Mouse (Mus musculus): ENCODE data around the gene Pofut1. TPM values are rescaled to one million over a fixed set of nuclear protein-coding genes. Genes with fewer than 3 reads are reported as not detected.
"Not testable (repeated sequence)": the region's sequence is repeated elsewhere in the genome, so short reads cannot be mapped to it uniquely, and the experiment has no call there.

Gene Pofut1
- polyA plus RNA-seq, 1 experiment from 2014 or later: 10.7 TPM

DNA sequence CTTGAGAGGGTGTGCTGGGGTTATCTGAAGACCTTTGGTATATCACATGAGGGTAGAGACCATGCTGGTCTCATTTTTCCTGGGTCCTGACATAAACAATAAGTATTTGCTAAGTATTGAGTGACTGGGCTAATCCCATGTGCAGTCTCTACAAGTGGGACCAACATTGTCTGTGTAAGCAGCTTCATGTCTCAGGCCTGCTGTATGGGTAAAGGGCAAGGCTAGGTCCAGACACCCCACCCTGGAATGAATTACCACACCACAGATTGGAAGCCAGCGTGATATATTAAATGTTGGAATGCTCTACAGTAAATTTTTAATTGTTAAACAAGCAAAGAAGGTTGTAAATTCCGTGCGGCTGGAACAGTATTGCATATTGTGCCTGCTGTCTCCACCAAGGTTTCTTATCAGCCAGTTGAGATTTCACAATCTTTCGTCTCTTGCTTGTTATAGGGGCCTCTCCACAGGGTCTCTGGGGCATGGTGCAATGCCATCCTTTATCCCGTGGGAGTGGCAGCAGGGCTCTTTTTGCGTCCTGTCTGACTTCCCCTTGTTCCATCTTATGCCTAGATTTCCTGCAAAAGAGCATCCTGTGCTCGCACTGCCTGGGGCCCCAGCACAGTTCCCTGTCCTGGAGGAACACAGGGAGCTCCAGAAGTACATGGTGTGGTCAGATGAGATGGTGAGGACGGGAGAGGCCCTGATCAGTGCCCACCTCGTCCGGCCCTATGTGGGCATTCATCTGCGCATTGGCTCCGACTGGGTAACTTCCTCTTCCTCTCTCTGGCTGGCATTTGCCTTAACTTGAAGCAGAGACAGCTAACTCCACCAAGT is 17.9 kb downstream of the Pofut1 start:
- Histone ChIP-seq H3K36me3 (ENCODE audit: inconsistent target) (peaks cover 13% of the 10 kb centered on the region; the same call in 1 of the 2 replicates), H3K27ac (peak overlapping the region; percentile 43), H3K79me2 (ENCODE audit: inconsistent target) (no peaks in the 10 kb centered on the region), H3K4me3 (ENCODE audit: inconsistent target) (no peak overlapping the region)
- 21% methylated on average over 12 of the region's 12 CpGs for WGBS (ENCODE audit: missing documents)

DNA sequence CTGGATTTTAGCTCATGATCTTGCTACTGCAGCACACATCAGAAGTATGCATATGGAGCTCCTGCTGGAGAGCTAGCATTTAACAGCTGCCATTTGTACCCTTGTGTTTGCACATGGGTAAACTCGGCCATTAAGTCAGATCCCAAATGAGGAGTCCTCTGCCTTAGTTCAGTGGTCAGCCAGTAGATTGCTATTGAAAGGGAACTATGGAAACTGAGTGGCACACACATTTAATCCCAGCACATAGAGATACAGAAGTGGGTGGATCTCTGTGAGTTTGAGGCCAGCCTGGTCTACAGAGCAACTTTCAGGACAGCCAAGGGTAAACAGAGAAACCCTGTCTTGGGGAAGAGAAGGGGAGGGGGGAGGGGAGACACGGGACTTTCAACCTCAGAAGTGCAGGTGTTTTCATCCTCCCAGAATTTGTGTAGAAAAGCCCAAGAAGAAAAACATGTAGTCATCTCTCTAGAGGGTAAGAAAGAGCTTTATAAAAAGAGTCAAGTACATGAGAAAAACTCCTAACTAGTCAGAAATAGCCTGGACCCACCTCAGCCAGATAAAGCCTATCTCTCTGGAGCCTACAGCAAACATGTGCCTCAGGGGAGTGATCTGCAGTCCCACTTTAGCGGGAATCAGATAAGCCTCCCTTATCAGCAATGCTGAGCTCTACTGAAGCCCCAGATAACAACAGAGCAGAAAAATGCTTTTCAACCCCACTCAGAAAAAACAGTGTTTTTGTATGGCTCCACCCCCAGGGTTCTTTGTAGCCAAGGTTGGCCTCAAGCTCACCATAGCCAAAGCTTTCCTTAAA is 18.7 kb downstream of the Pofut1 start:
- no peaks in the 10 kb centered on the region for H3K79me2 ChIP-seq (ENCODE audit: inconsistent target)
- WGBS (ENCODE audit: missing documents): 60% methylated on average over 3 of the region's 3 CpGs
- H3K36me3 ChIP-seq (ENCODE audit: inconsistent target): peaks cover 13% of the 10 kb centered on the region; the same call in 1 of the 2 replicates
- H3K27ac ChIP-seq: peak overlapping the region; percentile 43
- H3K4me3 ChIP-seq (ENCODE audit: inconsistent target): no peak overlapping the region

DNA sequence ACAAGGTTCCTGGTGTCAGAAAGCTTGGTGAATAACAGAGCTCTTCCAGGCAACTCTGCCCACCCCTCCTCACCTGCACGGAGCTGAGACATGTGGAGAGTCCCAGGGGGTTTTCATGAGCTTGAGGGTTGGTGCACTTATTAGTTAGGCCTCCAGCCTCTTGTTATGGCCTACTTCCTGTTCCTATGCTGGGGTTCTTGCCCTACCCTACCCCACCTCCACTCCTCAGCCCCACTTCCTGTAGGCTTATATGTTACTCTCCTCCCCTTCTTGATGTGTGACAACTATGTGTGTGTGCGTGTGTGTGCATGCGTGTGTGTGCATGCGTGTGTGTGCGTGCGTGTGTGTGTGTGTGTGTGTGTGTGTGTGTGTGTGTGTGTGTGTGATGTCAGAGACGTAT is 21.7 kb downstream of the Pofut1 start:
- H3K79me2 ChIP-seq (ENCODE audit: inconsistent target): no peaks in the 10 kb centered on the region
- H3K27ac ChIP-seq: no peak overlapping the region
- WGBS (ENCODE audit: missing documents): 25% methylated on average over 1 of the region's 7 CpGs
- H3K36me3 ChIP-seq (ENCODE audit: inconsistent target): peaks cover 13% of the 10 kb centered on the region; the same call in 1 of the 2 replicates
- no peak overlapping the region for H3K4me3 ChIP-seq (ENCODE audit: inconsistent target)

DNA sequence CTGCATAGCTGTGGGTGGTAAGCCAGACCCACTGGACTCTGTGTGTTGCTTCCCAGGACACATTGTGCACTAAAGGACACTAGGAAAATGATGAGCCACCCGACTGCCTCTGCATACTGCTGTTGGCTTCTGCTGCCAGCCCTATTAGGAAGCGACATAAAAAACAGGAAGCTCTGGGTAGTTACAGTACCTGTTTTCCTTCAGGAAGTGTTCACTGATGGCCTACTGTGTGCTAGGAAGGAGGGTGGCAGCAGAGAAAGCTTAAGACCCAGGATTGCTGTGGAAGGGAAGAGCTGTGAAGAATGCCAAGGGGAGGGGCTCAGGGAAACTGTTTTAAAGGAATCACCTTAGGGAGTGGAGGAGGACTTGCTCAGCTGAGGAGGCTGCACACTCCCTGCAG is 26.0 kb downstream of the Pofut1 start:
- 75% methylated on average over 2 of the region's 2 CpGs for WGBS (ENCODE audit: missing documents)
- Histone ChIP-seq H3K27ac (no peak overlapping the region), H3K4me3 (ENCODE audit: inconsistent target) (no peak overlapping the region), H3K36me3 (ENCODE audit: inconsistent target) (peaks cover 6% of the 10 kb centered on the region; the same call in 1 of the 2 replicates), H3K79me2 (ENCODE audit: inconsistent target) (no peaks in the 10 kb centered on the region)

DNA sequence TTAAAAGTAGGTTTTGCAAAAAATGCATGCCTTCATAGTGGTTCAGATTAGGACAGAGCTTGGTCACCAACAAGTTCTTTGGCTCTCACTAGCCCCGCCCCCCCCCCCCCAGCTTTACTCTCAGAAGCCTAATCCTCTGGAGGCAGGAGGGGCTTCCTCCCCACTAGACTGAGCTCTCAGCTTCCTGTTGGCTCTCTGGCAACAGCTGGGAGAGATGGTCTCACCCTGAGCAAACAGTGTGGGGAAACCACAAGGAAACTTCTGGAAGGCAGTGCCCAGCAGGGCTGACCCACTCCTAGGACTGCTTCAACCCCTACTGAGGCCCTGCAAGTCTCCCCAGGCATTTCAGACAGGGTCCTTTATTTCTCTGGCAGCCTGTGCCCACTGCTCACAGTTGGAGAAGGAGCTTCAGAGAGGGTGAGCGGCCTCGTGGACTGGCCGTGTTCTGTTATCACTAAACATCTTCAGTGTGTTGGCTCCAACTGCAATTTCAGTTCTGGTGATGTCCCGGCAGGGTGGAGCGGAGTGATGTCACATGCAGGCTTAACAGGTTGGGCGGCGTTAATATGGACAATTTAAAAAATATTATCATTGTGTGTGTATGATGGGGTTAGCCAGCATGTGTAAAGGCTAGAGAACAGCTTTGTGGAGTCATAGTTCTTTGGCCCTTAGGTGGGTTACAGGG is 29.0 kb downstream of the Pofut1 start:
- H3K36me3 ChIP-seq (ENCODE audit: inconsistent target); H3K27ac ChIP-seq; H3K79me2 ChIP-seq (ENCODE audit: inconsistent target); H3K4me3 ChIP-seq (ENCODE audit: inconsistent target): not testable (repeated sequence)
- 61% methylated on average over 7 of the region's 8 CpGs for WGBS (ENCODE audit: missing documents)

DNA sequence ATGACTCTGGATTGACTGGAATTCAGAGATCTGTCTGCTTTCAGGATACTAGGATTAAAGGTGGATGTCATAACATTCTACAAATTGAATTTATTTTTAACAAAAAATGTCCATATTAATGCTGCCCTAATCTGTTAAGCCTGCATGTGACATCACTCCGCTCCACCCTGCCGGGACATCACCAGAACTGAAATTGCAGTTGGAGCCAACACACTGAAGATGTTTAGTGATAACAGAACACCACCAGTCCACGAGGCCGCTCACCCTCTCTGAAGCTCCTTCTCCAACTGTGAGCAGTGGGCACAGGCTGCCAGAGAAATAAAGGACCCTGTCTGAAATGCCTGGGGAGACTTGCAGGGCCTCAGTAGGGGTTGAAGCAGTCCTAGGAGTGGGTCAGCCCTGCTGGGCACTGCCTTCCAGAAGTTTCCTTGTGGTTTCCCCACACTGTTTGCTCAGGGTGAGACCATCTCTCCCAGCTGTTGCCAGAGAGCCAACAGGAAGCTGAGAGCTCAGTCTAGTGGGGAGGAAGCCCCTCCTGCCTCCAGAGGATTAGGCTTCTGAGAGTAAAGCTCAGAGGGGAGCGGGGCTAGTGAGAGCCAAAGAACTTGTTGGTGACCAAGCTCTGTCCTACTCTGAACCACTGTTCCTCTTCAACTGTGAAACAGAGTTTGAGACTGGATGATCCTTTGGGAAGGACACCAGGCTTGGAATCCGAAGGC is 33.0 kb downstream of the Pofut1 start:
- not testable (repeated sequence) for H3K36me3 ChIP-seq (ENCODE audit: inconsistent target); H3K79me2 ChIP-seq (ENCODE audit: inconsistent target); H3K27ac ChIP-seq; H3K4me3 ChIP-seq (ENCODE audit: inconsistent target)
- WGBS (ENCODE audit: missing documents): 92% methylated on average over 3 of the region's 6 CpGs

DNA sequence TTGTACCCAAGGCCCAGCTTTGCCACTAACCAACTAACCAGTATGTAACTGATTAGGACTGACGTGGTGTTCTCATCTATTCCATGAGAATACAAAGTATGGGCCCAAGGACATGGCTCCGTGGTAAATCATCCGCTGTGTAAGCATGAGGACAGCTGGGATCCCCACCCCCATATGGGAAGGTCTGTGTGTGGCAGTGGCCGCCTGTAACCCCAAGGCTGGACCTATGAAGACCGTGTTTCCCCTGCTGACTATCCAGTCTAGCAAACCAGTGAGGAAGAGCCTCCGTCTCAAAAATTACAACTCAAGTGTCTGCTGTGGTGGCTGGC is 33.5 kb downstream of the Pofut1 start:
- 86% methylated on average over 6 of the region's 6 CpGs for WGBS (ENCODE audit: missing documents)
- H3K4me3 ChIP-seq (ENCODE audit: inconsistent target): no peak overlapping the region
- no peak overlapping the region for H3K27ac ChIP-seq
- no peaks in the 10 kb centered on the region for H3K79me2 ChIP-seq (ENCODE audit: inconsistent target)
- H3K36me3 ChIP-seq (ENCODE audit: inconsistent target): no peaks in the 10 kb centered on the region

DNA sequence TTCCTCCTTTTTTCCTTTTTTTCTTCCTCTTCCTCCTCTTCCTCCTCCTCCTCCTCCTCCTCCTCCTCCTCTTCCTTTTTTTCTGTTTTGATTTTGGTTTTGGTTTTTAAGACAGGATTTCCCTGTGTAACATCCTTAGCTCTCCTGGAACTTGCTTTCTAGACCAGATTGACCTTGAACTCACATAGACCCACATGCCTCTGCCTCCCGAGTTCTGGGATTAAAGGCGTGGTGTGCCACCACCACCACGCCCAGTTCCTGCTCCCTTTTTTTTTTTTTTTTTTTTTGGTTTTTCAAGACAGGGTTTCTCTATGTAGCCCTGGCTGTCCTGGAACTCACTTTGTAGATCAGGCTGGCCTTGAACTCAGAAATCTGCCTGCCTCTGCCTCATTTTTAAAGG is 34.2 kb downstream of the Pofut1 start:
- H3K79me2 ChIP-seq (ENCODE audit: inconsistent target); H3K36me3 ChIP-seq (ENCODE audit: inconsistent target); H3K27ac ChIP-seq; H3K4me3 ChIP-seq (ENCODE audit: inconsistent target): not testable (repeated sequence)
- WGBS (ENCODE audit: missing documents): 31% methylated on average over 3 of the region's 3 CpGs

DNA sequence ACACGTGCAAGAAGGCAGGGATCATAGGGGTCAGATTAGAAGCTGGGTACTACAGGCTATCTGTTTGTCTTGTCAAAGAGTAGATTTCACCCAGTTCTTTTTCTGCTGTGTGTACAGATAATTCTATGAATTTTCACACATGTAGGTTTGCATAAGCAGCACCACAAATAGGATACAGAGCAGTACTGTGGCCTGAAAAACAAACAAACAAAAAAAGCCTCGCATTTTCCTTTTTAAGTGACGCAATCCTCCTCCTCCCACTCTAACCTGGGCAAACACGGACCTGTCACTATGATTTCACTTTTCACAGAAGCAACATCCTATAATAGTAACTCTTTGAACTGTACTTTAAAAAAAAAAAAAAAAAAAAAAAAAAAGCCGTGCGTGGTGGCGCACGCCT is 35.1 kb downstream of the Pofut1 start:
- Histone ChIP-seq H3K27ac (no peak overlapping the region), H3K36me3 (ENCODE audit: inconsistent target) (no peaks in the 10 kb centered on the region), H3K4me3 (ENCODE audit: inconsistent target) (no peak overlapping the region), H3K79me2 (ENCODE audit: inconsistent target) (no peaks in the 10 kb centered on the region)
- 94% methylated on average over 3 of the region's 8 CpGs for WGBS (ENCODE audit: missing documents)

DNA sequence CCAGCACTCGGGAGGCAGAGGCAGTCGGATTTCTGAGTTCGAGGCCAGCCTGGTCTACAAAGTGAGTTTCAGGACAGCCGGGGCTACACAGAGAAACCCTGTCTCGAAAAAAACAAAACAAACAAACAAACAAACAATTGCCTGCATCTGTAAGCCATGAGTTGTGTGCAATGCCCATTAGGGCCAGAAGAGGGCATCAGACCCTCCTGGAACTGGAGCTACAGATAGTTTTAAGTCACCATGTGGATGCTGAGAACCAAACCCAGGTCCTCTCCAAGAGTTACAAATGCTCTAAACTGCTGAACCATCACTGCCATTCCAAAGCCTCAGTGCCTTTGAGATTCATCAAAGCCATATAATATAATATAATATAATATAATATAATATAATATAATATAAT is 35.5 kb downstream of the Pofut1 start:
- H3K4me3 ChIP-seq (ENCODE audit: inconsistent target); H3K27ac ChIP-seq; H3K79me2 ChIP-seq (ENCODE audit: inconsistent target); H3K36me3 ChIP-seq (ENCODE audit: inconsistent target): not testable (repeated sequence)
- 83% methylated on average over 1 of the region's 5 CpGs for WGBS (ENCODE audit: missing documents)

DNA sequence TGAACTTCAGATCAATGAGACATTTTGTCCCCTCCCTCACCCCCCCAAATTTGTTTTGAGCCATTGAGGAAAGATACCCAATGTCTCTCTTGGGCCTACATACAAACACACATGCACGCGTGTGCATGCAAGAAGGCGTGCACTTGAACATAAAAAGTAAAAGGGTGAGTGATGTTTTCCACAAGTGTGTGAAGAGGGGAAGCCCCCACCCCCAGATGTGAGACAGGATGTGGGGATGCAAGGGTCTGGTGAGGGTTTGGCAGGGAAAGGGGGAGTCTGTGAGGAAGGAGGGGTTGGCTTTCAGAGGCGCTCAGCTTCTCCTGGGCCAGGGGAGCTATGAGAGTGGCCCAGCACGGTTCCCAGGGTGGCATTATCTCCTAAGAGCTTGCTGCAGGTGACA is 37.0 kb downstream of the Pofut1 start:
- H3K4me3 ChIP-seq (ENCODE audit: inconsistent target): no peak overlapping the region
- no peaks in the 10 kb centered on the region for H3K79me2 ChIP-seq (ENCODE audit: inconsistent target)
- H3K36me3 ChIP-seq (ENCODE audit: inconsistent target): no peaks in the 10 kb centered on the region
- WGBS (ENCODE audit: missing documents): 84% methylated on average over 3 of the region's 5 CpGs
- no peak overlapping the region for H3K27ac ChIP-seq

DNA sequence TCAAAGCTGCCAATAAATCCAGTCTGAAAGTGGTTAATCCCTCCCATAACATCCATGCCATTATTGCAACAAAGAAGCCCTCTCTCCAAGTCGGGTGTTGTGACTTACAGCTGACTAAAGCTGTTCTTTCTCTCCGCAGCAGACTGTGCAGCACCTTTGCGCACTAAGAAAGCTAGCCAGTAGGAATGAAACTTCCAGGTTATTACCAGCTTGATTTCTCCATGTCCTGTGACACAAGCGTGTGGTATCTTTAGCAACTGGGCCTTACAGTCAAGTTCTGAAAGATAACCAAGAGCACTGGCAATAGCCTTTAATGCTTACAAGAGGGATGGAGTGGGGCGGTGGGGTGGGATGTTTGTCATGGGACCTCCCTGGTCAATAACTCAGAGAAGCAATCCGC is 42.6 kb downstream of the Pofut1 start:
- no peak overlapping the region for H3K27ac ChIP-seq
- WGBS (ENCODE audit: missing documents): 95% methylated on average over 6 of the region's 6 CpGs
- H3K36me3 ChIP-seq (ENCODE audit: inconsistent target): no peaks in the 10 kb centered on the region
- H3K4me3 ChIP-seq (ENCODE audit: inconsistent target): no peak overlapping the region
- H3K79me2 ChIP-seq (ENCODE audit: inconsistent target): no peaks in the 10 kb centered on the region

DNA sequence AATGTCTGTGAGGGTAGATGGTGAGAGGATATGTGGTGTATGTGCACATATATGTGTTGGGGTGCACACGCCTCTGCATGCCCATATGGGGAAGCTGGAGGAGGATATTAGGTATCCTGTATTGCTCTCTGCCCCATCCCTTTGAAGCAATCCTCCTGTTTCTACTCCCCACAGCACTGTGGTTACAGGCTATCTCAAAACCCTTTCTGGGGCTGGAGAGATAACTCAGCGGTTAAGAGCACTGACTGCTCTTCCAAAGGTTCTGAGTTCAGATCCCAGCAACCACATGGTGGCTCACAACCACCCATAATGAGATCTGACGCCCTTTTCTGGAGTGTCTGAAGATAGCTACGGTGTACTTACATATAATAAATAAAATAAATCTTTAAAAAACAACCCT is 45.2 kb downstream of the Pofut1 start:
- Histone ChIP-seq H3K4me3 (ENCODE audit: inconsistent target) (no peak overlapping the region), H3K36me3 (ENCODE audit: inconsistent target) (no peaks in the 10 kb centered on the region), H3K27ac (no peak overlapping the region), H3K79me2 (ENCODE audit: inconsistent target) (peaks cover 1% of the 10 kb centered on the region)
- WGBS (ENCODE audit: missing documents): 95% methylated on average over 4 of the region's 4 CpGs

DNA sequence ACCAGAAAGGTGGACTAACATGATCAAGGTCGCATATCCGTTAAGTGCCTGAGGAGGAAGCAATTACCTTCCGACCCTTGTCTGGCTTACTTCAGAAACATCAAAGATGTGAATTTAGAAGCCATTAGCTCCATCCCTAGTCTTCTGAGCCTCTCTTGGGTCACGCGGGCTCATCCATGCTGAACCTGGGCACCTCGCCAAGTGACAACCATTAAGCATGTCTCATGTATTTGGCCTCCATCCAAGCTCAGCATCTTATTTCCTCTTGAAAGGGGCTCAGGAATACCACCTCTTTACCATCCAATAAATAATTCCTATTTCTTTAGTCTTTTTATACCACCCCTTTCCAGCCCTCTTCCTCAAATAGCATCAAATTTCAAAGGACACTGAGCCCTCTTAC is 46.5 kb downstream of the Pofut1 start:
- Histone ChIP-seq H3K27ac (no peak overlapping the region), H3K36me3 (ENCODE audit: inconsistent target) (no peaks in the 10 kb centered on the region), H3K4me3 (ENCODE audit: inconsistent target) (no peak overlapping the region), H3K79me2 (ENCODE audit: inconsistent target) (peaks cover 14% of the 10 kb centered on the region)
- WGBS (ENCODE audit: missing documents): 81% methylated on average over 6 of the region's 6 CpGs
